Comparison of ENCODE assay signal across 13 mouse cellular contexts in genomic region chr19:25461553-25462320, GRCm38 (mm10). TPM values are rescaled to one million over a fixed set of nuclear protein-coding genes. Genes with fewer than 3 reads are reported as not detected.
DNase-seq lines count a peak whose midpoint lies in the region; ATAC-seq and TF ChIP-seq lines count a peak whose summit lies in the region.
"Had no signal": no experiment of that assay in that cellular context is flagged by ENCODE, and none has a peak within 500 bp of the region (broad histone marks: within the 10 kb centered on the region; RNA-seq: fewer than 3 reads in every experiment).

No protein-coding gene starts in this region.

- H3K36me3 ChIP-seq in kidney, embryonic 15.5 days: no peaks in the 10 kb centered on the region
- H3K36me3 ChIP-seq in hindbrain, embryonic 14.5 days (replicated peaks; ENCODE audit: control insufficient read depth, insufficient read depth): no peaks in the 10 kb centered on the region
- no peaks in the 10 kb centered on the region for H3K36me3 ChIP-seq in neural tube, embryonic 14.5 days (ENCODE audit: control insufficient read depth, insufficient read depth, low read length)

- no peak overlapping the region for H3K9ac ChIP-seq in kidney, embryonic 15.5 days
- H3K9ac ChIP-seq in hindbrain, embryonic 14.5 days: no peak overlapping the region
- H3K9ac ChIP-seq in neural tube, embryonic 14.5 days (replicated peaks; ENCODE audit: low read depth, low read length): no peak overlapping the region
- H3K9ac ChIP-seq: liver, postnatal 0 days had no signal

- H3K4me1 ChIP-seq in kidney, embryonic 15.5 days: peaks cover 21% of the 10 kb centered on the region
- H3K4me1 ChIP-seq in hindbrain, embryonic 14.5 days (replicated peaks; ENCODE audit: control insufficient read depth, insufficient read depth, low read length): no peaks in the 10 kb centered on the region
- no peaks in the 10 kb centered on the region; the same call in 1 of the 2 replicates for H3K4me1 ChIP-seq in neural tube, embryonic 14.5 days (ENCODE audit: control insufficient read depth, insufficient read depth, low read length)

- no peaks in the 10 kb centered on the region for H3K9me3 ChIP-seq in kidney, embryonic 15.5 days (replicated peaks)
- no peaks in the 10 kb centered on the region for H3K9me3 ChIP-seq in hindbrain, embryonic 14.5 days (ENCODE audit: control insufficient read depth, low read length)
- H3K9me3 ChIP-seq in neural tube, embryonic 14.5 days (ENCODE audit: control insufficient read depth, low read length): no peaks in the 10 kb centered on the region

- no peak for TF ChIP-seq CTCF in brain, embryonic 14.5 days (IDR thresholded peaks at IDR 0.05; ENCODE audit: borderline replicate concordance, extremely low read depth, insufficient read depth, insufficient read length)

- no peak for DNase-seq in kidney, adult 8-10 months
- DNase-seq in brain, embryonic 14.5 days (ENCODE audit: low read depth): peak; percentile 88
- DNase-seq in hindbrain, embryonic 14.5 days (ENCODE audit: low spot score): peak; percentile 62
- DNase-seq in left cerebral cortex, postnatal 10 days (ENCODE audit: extremely low spot score in 1 of 2, low spot score in 2 of 2): no peak
- DNase-seq in left cerebral cortex, adult 18-20 months (ENCODE audit: low spot score in 2 of 2): no peak
- DNase-seq: liver, postnatal 0 days; thymus, postnatal 14 days had no signal

- WGBS in kidney, embryonic 15.5 days: 38% methylated on average over 20 of the region's 20 CpGs
- WGBS in hindbrain, embryonic 14.5 days: 37% methylated on average over 20 of the region's 20 CpGs
- WGBS in neural tube, embryonic 14.5 days: 39% methylated on average over 20 of the region's 20 CpGs

- peak overlapping the region; percentile 43 for H3K4me2 ChIP-seq in kidney, embryonic 15.5 days
- peak overlapping the region; percentile 37 for H3K4me2 ChIP-seq in hindbrain, embryonic 14.5 days (replicated peaks)
- H3K4me2 ChIP-seq in neural tube, embryonic 14.5 days (ENCODE audit: low read depth, low read length): peak overlapping the region; percentile 33; the same call in 1 of the 2 replicates

- intact Hi-C loops in left cerebral cortex, postnatal 10 days (cut with DNase I): no loop called here

- 0 out of 2 replicates have a peak overlapping the region, but pooled peaks have one; percentile 10 for H3K4me3 ChIP-seq in kidney, embryonic 15.5 days (replicated peaks)
- no peak overlapping the region for H3K4me3 ChIP-seq in hindbrain, embryonic 14.5 days (replicated peaks; ENCODE audit: low read length)
- no peak overlapping the region for H3K4me3 ChIP-seq in neural tube, embryonic 14.5 days (ENCODE audit: low read depth, low read length)

- H3K27me3 ChIP-seq in kidney, embryonic 15.5 days: no peaks in the 10 kb centered on the region
- H3K27me3 ChIP-seq in hindbrain, embryonic 14.5 days (ENCODE audit: control insufficient read depth, insufficient read depth, low read length): no peaks in the 10 kb centered on the region
- no peaks in the 10 kb centered on the region for H3K27me3 ChIP-seq in neural tube, embryonic 14.5 days (ENCODE audit: control insufficient read depth, insufficient read depth, low read length)

- peak; percentile 56; the same call in 1 of the 2 replicates for ATAC-seq in kidney, embryonic 15.5 days (replicated peaks; ENCODE audit: low FRiP score)
- peak; percentile 55 for ATAC-seq in hindbrain, embryonic 14.5 days (ENCODE audit: low FRiP score)
- ATAC-seq in neural tube, embryonic 14.5 days (ENCODE audit: low read depth): peak; percentile 51
- ATAC-seq: liver, postnatal 0 days had no signal

- H3K27ac ChIP-seq in kidney, embryonic 15.5 days: 0 out of 2 replicates have a peak overlapping the region, but pooled peaks have one; percentile 10
- H3K27ac ChIP-seq in hindbrain, embryonic 14.5 days: no peak overlapping the region
- H3K27ac ChIP-seq in neural tube, embryonic 14.5 days (ENCODE audit: low read depth, low read length): no peak overlapping the region

- no peak for TF ChIP-seq POLR2A in brain, embryonic 14.5 days (IDR thresholded peaks at IDR 0.05; ENCODE audit: borderline replicate concordance, extremely low read depth, insufficient read depth, insufficient read length, poor library complexity, severe bottlenecking)

RNA-seq across cellular contexts. Expression of gene Dmrt1, which starts 43.7 kb away (rescaled TPM):
- not detected in 2 replicates for polyA plus RNA-seq in kidney, embryonic 15.5 days (2015; fragmentation: Nextera tagmentation; extraction: Ambion mirVana)
- polyA plus RNA-seq in brain, embryonic 14.5 days (2012; rRNA removed): 0.05 and 0.20 TPM in 2 replicates
- polyA plus RNA-seq in hindbrain, embryonic 14.5 days (2014; fragmentation: Nextera tagmentation; extraction: Ambion mirVana): not detected in 2 replicates
- 0.26 TPM in 1 of 2 replicates, not detected in the other for polyA plus RNA-seq in neural tube, embryonic 14.5 days (2014; fragmentation: Nextera tagmentation; extraction: Ambion mirVana)
- total RNA-seq in left cerebral cortex, postnatal 10 days (2021): not detected
- total RNA-seq in left cerebral cortex, adult 18-20 months (2021): not detected
- total RNA-seq: heart, postnatal 25 days; megakaryocyte-erythroid progenitor cell, adult 5-6 weeks had no signal
- polyA plus RNA-seq: cortical plate, adult 2 months; gonadal fat pad, adult 2 months; liver, postnatal 0 days had no signal

Comparison
In these comparisons a context has a peak if more than half of its experiments do, and no peak if none do; other contexts are left out.
1. DNase-seq: peak in brain, embryonic 14.5 days (single experiment) and hindbrain, embryonic 14.5 days (single experiment); none in kidney, adult 8-10 months (0 of 2), left cerebral cortex, postnatal 10 days (0 of 2) and left cerebral cortex, adult 18-20 months (0 of 2).
2. Peak in every context shown above with its lines, with median percentiles within 50 percentile points of each other: ATAC-seq and H3K4me2 ChIP-seq.